Mouse (Mus musculus): Measurements from ENCODE around the gene Pigyl. TPM values are rescaled to one million over a fixed set of nuclear protein-coding genes. Genes with fewer than 3 reads are reported as not detected.
A peak's percentile ranks its signal among the peaks of the same experiment; 100 is the strongest.

Gene Pigyl
- polyA plus RNA-seq, 1 experiment from 2014 or later: 88.2 TPM

- 93% methylated on average over 15 of the region's 15 CpGs for WGBS
Observed at GRCm38 (mm10) chr9:22125246-22126027, 31.2 kb upstream of the Pigyl start.

GRCm38 (mm10) chr9:22131226-22131981 lies 25.2 kb upstream of the Pigyl start:
- Histone ChIP-seq H3K4me2 (peak overlapping the region; percentile 37), H3K27me3 (peaks cover 54% of the 10 kb centered on the region), H3K9me3 (no peaks in the 10 kb centered on the region), H3K4me3 (peak overlapping the region; percentile 22), H3K36me3 (no peaks in the 10 kb centered on the region), H3K9ac (peak overlapping the region; percentile 24; the same call in 1 of the 2 replicates), H3K4me1 (replicated peaks) (peaks cover 10% of the 10 kb centered on the region), H3K27ac (no peak overlapping the region)
- 3% methylated on average over 35 of the region's 35 CpGs for WGBS
- ATAC-seq (ENCODE audit: low FRiP score): no peak

More at GRCm38 (mm10) chr9:22125246-22126027, 31.2 kb upstream of the Pigyl start:
- Histone ChIP-seq H3K9me3 (no peaks in the 10 kb centered on the region), H3K4me2 (no peak overlapping the region), H3K36me3 (no peaks in the 10 kb centered on the region), H3K27ac (no peak overlapping the region), H3K9ac (no peak overlapping the region), H3K4me1 (replicated peaks) (no peaks in the 10 kb centered on the region), H3K4me3 (no peak overlapping the region), H3K27me3 (peaks cover 31% of the 10 kb centered on the region)
- ATAC-seq (ENCODE audit: low FRiP score): no peak

GRCm38 (mm10) chr9:22132220-22132619 lies 24.4 kb upstream of the Pigyl start:
- ATAC-seq (ENCODE audit: low FRiP score): no peak
- Histone ChIP-seq H3K27me3 (peaks cover 59% of the 10 kb centered on the region), H3K36me3 (no peaks in the 10 kb centered on the region), H3K4me1 (replicated peaks) (peaks cover 13% of the 10 kb centered on the region), H3K9ac (no peak overlapping the region), H3K4me2 (no peak overlapping the region), H3K27ac (no peak overlapping the region), H3K9me3 (no peaks in the 10 kb centered on the region), H3K4me3 (peak overlapping the region; percentile 22; the same call in 1 of the 2 replicates)
- WGBS: 53% methylated on average over 11 of the region's 11 CpGs

- no peak overlapping the region for H3K9ac ChIP-seq
- no peak for ATAC-seq (ENCODE audit: low FRiP score)
- 88% methylated on average over 7 of the region's 7 CpGs for WGBS
Observed at GRCm38 (mm10) chr9:22134246-22134890, 22.3 kb upstream of the Pigyl start.

GRCm38 (mm10) chr9:22134988-22135643 lies 21.5 kb upstream of the Pigyl start:
- Histone ChIP-seq H3K4me1 (replicated peaks) (peaks cover 14% of the 10 kb centered on the region), H3K4me3 (no peak overlapping the region), H3K4me2 (no peak overlapping the region), H3K36me3 (no peaks in the 10 kb centered on the region), H3K9me3 (no peaks in the 10 kb centered on the region), H3K27ac (no peak overlapping the region), H3K27me3 (peaks cover 46% of the 10 kb centered on the region), H3K9ac (no peak overlapping the region)
- 67% methylated on average over 9 of the region's 9 CpGs for WGBS
- no peak for ATAC-seq (ENCODE audit: low FRiP score)

More at GRCm38 (mm10) chr9:22134246-22134890, 22.3 kb upstream of the Pigyl start:
- Histone ChIP-seq H3K9me3 (no peaks in the 10 kb centered on the region), H3K27ac (no peak overlapping the region), H3K27me3 (peaks cover 52% of the 10 kb centered on the region), H3K4me3 (no peak overlapping the region), H3K36me3 (no peaks in the 10 kb centered on the region), H3K4me2 (no peak overlapping the region), H3K4me1 (replicated peaks) (peaks cover 14% of the 10 kb centered on the region)

GRCm38 (mm10) chr9:22135644-22136390 lies 20.8 kb upstream of the Pigyl start, which contains the start of gene Acp5:
Acp5 (minus strand) TSS chr9:22135711.
- no peak within 1 kb of the TSS for H3K9ac ChIP-seq
- H3K27me3 ChIP-seq: peaks cover 39% of the 10 kb centered on the region
- no peak for ATAC-seq (ENCODE audit: low FRiP score)
- WGBS: 67% methylated on average over 7 of the region's 7 CpGs
- H3K4me1 ChIP-seq (replicated peaks): peaks cover 14% of the 10 kb centered on the region
- no peak within 1 kb of the TSS for H3K27ac ChIP-seq
- no peaks in the 10 kb centered on the region for H3K36me3 ChIP-seq
- no peaks in the 10 kb centered on the region for H3K9me3 ChIP-seq
- no peak within 1 kb of the TSS for H3K4me3 ChIP-seq
- no peak within 1 kb of the TSS for H3K4me2 ChIP-seq

GRCm38 (mm10) chr9:22136765-22137547 lies 19.7 kb upstream of the Pigyl start:
- peaks cover 27% of the 10 kb centered on the region for H3K27me3 ChIP-seq
- no peak overlapping the region for H3K4me3 ChIP-seq
- peaks cover 5% of the 10 kb centered on the region for H3K4me1 ChIP-seq (replicated peaks)
- no peaks in the 10 kb centered on the region for H3K36me3 ChIP-seq
- H3K27ac ChIP-seq: no peak overlapping the region
- ATAC-seq (ENCODE audit: low FRiP score): no peak
- H3K9me3 ChIP-seq: no peaks in the 10 kb centered on the region
- no peak overlapping the region; the same call in 1 of the 2 replicates for H3K9ac ChIP-seq
- 7% methylated on average over 23 of the region's 23 CpGs for WGBS
- H3K4me2 ChIP-seq: no peak overlapping the region

- peaks cover 4% of the 10 kb centered on the region for H3K4me1 ChIP-seq (replicated peaks)
- no peaks in the 10 kb centered on the region for H3K36me3 ChIP-seq
- peaks cover 12% of the 10 kb centered on the region for H3K27me3 ChIP-seq
- no peak overlapping the region for H3K4me2 ChIP-seq
- 25% methylated on average over 2 of the region's 2 CpGs for WGBS
- ATAC-seq (ENCODE audit: low FRiP score): no peak
- H3K9ac ChIP-seq: no peak overlapping the region
- no peaks in the 10 kb centered on the region for H3K9me3 ChIP-seq
- H3K4me3 ChIP-seq: no peak overlapping the region
- no peak overlapping the region for H3K27ac ChIP-seq
Observed at GRCm38 (mm10) chr9:22138480-22138879, 18.2 kb upstream of the Pigyl start.

GRCm38 (mm10) chr9:22139746-22140145 lies 16.9 kb upstream of the Pigyl start:
- WGBS: 87% methylated on average over 5 of the region's 5 CpGs

GRCm38 (mm10) chr9:22143108-22144037 lies 13.3 kb upstream of the Pigyl start:
- Histone ChIP-seq H3K4me1 (replicated peaks) (no peaks in the 10 kb centered on the region), H3K9me3 (0 out of 2 replicates have a peak, but pooled peaks cover 4% of the 10 kb centered on the region), H3K9ac (no peak overlapping the region), H3K4me3 (no peak overlapping the region), H3K4me2 (no peak overlapping the region), H3K27me3 (no peaks in the 10 kb centered on the region), H3K27ac (no peak overlapping the region), H3K36me3 (no peaks in the 10 kb centered on the region)
- WGBS: 57% methylated on average over 17 of the region's 17 CpGs
- peak; percentile 61; the same call in 1 of the 2 replicates for ATAC-seq (ENCODE audit: low FRiP score)

More at GRCm38 (mm10) chr9:22139746-22140145, 16.9 kb upstream of the Pigyl start:
- Histone ChIP-seq H3K9ac (no peak overlapping the region), H3K27me3 (peaks cover 11% of the 10 kb centered on the region), H3K9me3 (no peaks in the 10 kb centered on the region), H3K4me1 (replicated peaks) (peaks cover 4% of the 10 kb centered on the region), H3K27ac (no peak overlapping the region), H3K36me3 (no peaks in the 10 kb centered on the region), H3K4me3 (no peak overlapping the region), H3K4me2 (no peak overlapping the region)
- ATAC-seq (ENCODE audit: low FRiP score): no peak
